Mouse (Mus musculus) C2C12 (cell line): ENCODE data around the gene Lrp8. TPM values are rescaled to one million over a fixed set of nuclear protein-coding genes. Genes with fewer than 3 reads are reported as not detected.

Experiments
- H3K27me3 ChIP-seq: one replicate; pipeline ENCODE4 v1.6.1; 2011; ENCODE audit not compliant: control insufficient read depth, insufficient read depth, insufficient read length
- H3K36me3 ChIP-seq: one replicate; pipeline ENCODE4 v1.6.1; 2011; ENCODE audit not compliant: control insufficient read depth, insufficient read depth
- H3K4me3 ChIP-seq: one replicate; pipeline ENCODE4 v1.5.1; 2011; ENCODE audit warnings: mild to moderate bottlenecking, control low read depth; ENCODE audit not compliant: poor library complexity, insufficient read depth, severe bottlenecking
- H3K79me2 ChIP-seq: one replicate; pipeline ENCODE4 v1.6.1; 2011; ENCODE audit not compliant: control insufficient read depth, insufficient read depth
- H3K79me3 ChIP-seq: one replicate; pipeline ENCODE4 v1.6.1; 2011; ENCODE audit warnings: low read depth, control low read depth
- H3ac ChIP-seq: one replicate; pipeline ENCODE3; 2011; ENCODE audit warnings: low read depth; ENCODE audit not compliant: control insufficient read depth, insufficient read length
- CEBPB ChIP-seq: IDR thresholded peaks from one replicate; pipeline ENCODE4 v1.6.1; 2011; ENCODE audit warnings: low read depth, mild to moderate bottlenecking, control low read depth, moderate library complexity
- CTCF ChIP-seq: IDR thresholded peaks from one replicate; pipeline ENCODE4 v1.5.1; 2011; ENCODE audit not compliant: control insufficient read depth, insufficient read depth, insufficient read length
- FOSL1 ChIP-seq: IDR thresholded peaks from one replicate; pipeline ENCODE4 v1.8.0; 2011; ENCODE audit warnings: mild to moderate bottlenecking, low read length; ENCODE audit not compliant: poor library complexity, insufficient read depth, severe bottlenecking
- MAX ChIP-seq: IDR thresholded peaks from one replicate; pipeline ENCODE4 v1.6.1; 2011; ENCODE audit warnings: mild to moderate bottlenecking, control low read depth
- MYOD1 ChIP-seq: IDR thresholded peaks from one replicate; pipeline ENCODE4 v1.6.1; 2011; ENCODE audit warnings: low read depth; ENCODE audit not compliant: control insufficient read depth, insufficient read length
- MYOG ChIP-seq: IDR thresholded peaks from one replicate; pipeline ENCODE4 v1.6.1; 2011; ENCODE audit not compliant: control insufficient read depth, insufficient read length; ENCODE audit errors: extremely low read depth
- USF1 ChIP-seq: IDR thresholded peaks from one replicate; pipeline ENCODE4 v1.6.1; 2011; ENCODE audit warnings: low read depth, mild to moderate bottlenecking, control low read depth, moderate library complexity
- polyA plus RNA-seq: library from polyadenylated mRNA; unstranded; fragments of >200 nt; fragmentation: generic; extraction: Trizol; gene quantifications from one replicate; pipeline ENCODE4 v1.2.1, GENCODE M21; 2012; ENCODE audit warnings: missing spikeins

The Lrp8 gene
- polyA plus RNA-seq, 1 experiment = 8.3 TPM

- no peaks in the 10 kb centered on the region for H3K27me3 ChIP-seq
- TF ChIP-seq MYOD1 = no peak
- TF ChIP-seq FOSL1 = no peak
- no peaks in the 10 kb centered on the region for H3K36me3 ChIP-seq
- H3K4me3 ChIP-seq = no peak overlapping the region
- H3K79me2 ChIP-seq = peaks cover 44% of the 10 kb centered on the region
- no peak overlapping the region for H3ac ChIP-seq
- peaks cover 5% of the 10 kb centered on the region for H3K79me3 ChIP-seq
These were observed 26.7 kb downstream of the Lrp8 start for GRCm38 (mm10) chr4:107828727-107829218.

- Histone ChIP-seq H3K79me2 (peaks cover 35% of the 10 kb centered on the region), H3K4me3 (no peak overlapping the region), H3K79me3 (peaks cover 5% of the 10 kb centered on the region), H3K36me3 (peaks cover 4% of the 10 kb centered on the region), H3ac (no peak overlapping the region), H3K27me3 (no peaks in the 10 kb centered on the region)
- TF ChIP-seq USF1 (no peak), MYOD1 (peak; percentile 56)
These were observed 27.6 kb downstream of the Lrp8 start for GRCm38 (mm10) chr4:107829675-107830074.

GRCm38 (mm10) chr4:107830189-107830588, 28.1 kb downstream of the Lrp8 start:
- Histone ChIP-seq H3K36me3 (peaks cover 4% of the 10 kb centered on the region), H3K4me3 (no peak overlapping the region)
- TF ChIP-seq MYOG (no peak), FOSL1 (no peak), MAX (no peak), CEBPB (no peak), MYOD1 (no peak), USF1 (no peak), CTCF (no peak)

GRCm38 (mm10) chr4:107830821-107831221, 28.8 kb downstream of the Lrp8 start:
- Histone ChIP-seq H3K36me3 (peaks cover 4% of the 10 kb centered on the region), H3ac (no peak overlapping the region), H3K4me3 (no peak overlapping the region), H3K79me2 (peaks cover 34% of the 10 kb centered on the region), H3K27me3 (no peaks in the 10 kb centered on the region), H3K79me3 (peaks cover 5% of the 10 kb centered on the region)
- TF ChIP-seq MYOG (no peak), MYOD1 (no peak), FOSL1 (no peak), MAX (no peak), USF1 (no peak), CTCF (no peak), CEBPB (no peak)

More at GRCm38 (mm10) chr4:107830189-107830588, 28.1 kb downstream of the Lrp8 start:
- Histone ChIP-seq H3K27me3 (no peaks in the 10 kb centered on the region), H3K79me2 (peaks cover 34% of the 10 kb centered on the region), H3ac (no peak overlapping the region), H3K79me3 (peaks cover 5% of the 10 kb centered on the region)

DNA sequence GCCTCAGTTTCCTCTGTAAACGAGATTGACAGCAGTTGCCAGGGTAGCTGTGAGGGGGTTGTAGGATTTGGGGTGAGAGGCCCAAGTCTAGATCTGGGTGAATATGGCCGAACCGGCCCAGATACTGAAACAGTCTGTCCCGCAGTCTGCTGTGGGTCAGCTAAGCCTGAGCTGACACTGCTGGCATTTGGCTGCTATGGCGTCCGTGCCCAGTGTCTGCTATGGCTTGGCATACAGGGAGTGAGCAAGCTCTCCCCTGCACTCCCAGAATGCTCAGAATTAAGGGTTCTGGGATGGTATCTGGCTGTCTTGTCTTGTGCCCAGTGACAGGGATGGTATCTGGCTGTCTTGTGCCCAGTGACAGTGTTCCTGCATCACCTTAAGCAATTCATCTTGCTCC, 29.6 kb downstream of the Lrp8 start:
- Histone ChIP-seq H3K27me3 (no peaks in the 10 kb centered on the region), H3K36me3 (peaks cover 9% of the 10 kb centered on the region), H3K4me3 (no peak overlapping the region), H3ac (no peak overlapping the region), H3K79me2 (peaks cover 34% of the 10 kb centered on the region), H3K79me3 (peaks cover 5% of the 10 kb centered on the region)
- no peak for TF ChIP-seq USF1
- TF ChIP-seq FOSL1 = no peak
- no peak for TF ChIP-seq MYOG
- no peak for TF ChIP-seq MAX
- TF ChIP-seq CEBPB = no peak
- TF ChIP-seq MYOD1 = no peak
- TF ChIP-seq CTCF = no peak

DNA sequence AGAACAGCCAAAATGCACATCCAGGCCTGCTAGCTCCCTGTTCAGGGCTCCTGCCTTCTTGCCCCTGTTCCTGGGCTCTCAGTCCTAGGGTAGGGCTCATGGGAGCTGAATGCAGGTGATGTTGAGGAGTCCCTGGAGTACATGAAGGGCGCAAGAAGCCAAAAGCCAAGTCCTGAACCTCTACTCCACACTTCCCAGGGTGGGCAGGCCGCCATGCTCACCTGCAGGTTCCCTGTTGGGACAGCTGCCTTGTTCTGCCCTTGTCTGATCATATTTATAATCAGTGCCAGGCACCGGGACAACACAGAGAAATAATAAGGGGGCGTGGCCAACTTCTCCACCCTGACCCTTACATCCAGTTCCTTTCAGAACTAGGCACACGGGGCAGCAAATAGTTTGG, 31.5 kb downstream of the Lrp8 start:
- Histone ChIP-seq H3K79me3 (peaks cover 5% of the 10 kb centered on the region), H3K4me3 (no peak overlapping the region), H3ac (no peak overlapping the region), H3K79me2 (peaks cover 30% of the 10 kb centered on the region), H3K27me3 (no peaks in the 10 kb centered on the region), H3K36me3 (peaks cover 17% of the 10 kb centered on the region)
- no peak for TF ChIP-seq CEBPB
- no peak for TF ChIP-seq CTCF
- no peak for TF ChIP-seq MYOD1
- TF ChIP-seq MAX = no peak
- no peak for TF ChIP-seq FOSL1
- no peak for TF ChIP-seq USF1
- no peak for TF ChIP-seq MYOG
